Mouse (Mus musculus) E14TG2a.4 (cell line): Measurements from ENCODE around the gene Bri3.

ENCODE experiments used
- CTCF ChIP-seq: conservative IDR thresholded peaks from 2 replicates; pipeline ENCODE4 v1.5.1; 2014; ENCODE audit warnings: low read length
- POU5F1 ChIP-seq: IDR thresholded peaks from 2 replicates; pipeline ENCODE4 v1.6.1; 2014; ENCODE audit warnings: low read length, borderline replicate concordance

DNA sequence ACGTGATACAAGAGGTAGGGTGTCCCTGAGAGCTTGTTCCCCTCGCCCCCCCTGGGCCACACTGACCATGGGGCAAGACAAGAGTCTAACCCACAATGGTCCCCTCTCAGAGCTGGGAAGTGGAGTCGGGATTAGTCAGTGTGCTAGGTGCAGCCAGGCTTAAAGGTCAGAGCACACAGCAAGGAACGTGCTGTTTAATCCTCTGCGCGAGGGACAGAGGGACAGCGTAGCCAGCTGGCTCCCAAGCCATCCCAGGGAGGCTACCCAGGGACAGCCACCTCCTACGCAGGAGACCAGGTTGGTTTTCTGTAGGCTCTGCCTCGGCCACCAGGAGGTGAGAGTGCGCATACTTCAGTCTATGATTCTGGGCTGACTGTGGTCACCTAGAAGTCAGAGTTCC lies 39.3 kb upstream of the Bri3 start:
- TF ChIP-seq CTCF = no peak
- no peak for TF ChIP-seq POU5F1
